Mouse (Mus musculus) kidney, postnatal 0 days (tissue): ENCODE measurements around the gene Tbc1d30. TPM values are rescaled to one million over a fixed set of nuclear protein-coding genes. Genes with fewer than 3 reads are reported as not detected.
A peak's percentile ranks its signal among the peaks of the same experiment; 100 is the strongest.

Source experiments
- ATAC-seq: fragments of 200-750 bp; cut with Nextera tagmentation; replicated peaks from 2 replicates; pipeline ENCODE4 v1.8.0; 2017; ENCODE audit warnings: low read depth, moderate number of reproducible peaks, moderate TSS enrichment, moderate library complexity; ENCODE audit not compliant: low FRiP score
- DNase-seq: peaks from one replicate; pipeline ENCODE4 v3.0.0-alpha.2; 2016; ENCODE audit warnings: low spot score
- H3K27ac ChIP-seq: fragments of 300-500 bp; sonication (generic); 2 replicates; pipeline ENCODE4 v1.5.1; 2014; ENCODE audit warnings: mild to moderate bottlenecking
- H3K27me3 ChIP-seq: fragments of 300-500 bp; sonication (generic); 2 replicates; pipeline ENCODE4 v1.6.1; 2014; ENCODE audit warnings: low read length, mixed read lengths; ENCODE audit not compliant: insufficient read depth
- H3K36me3 ChIP-seq: fragments of 300-500 bp; sonication (generic); 2 replicates; pipeline ENCODE4 v1.6.1; 2014; ENCODE audit warnings: low read length, mixed read lengths; ENCODE audit not compliant: insufficient read depth
- H3K4me1 ChIP-seq: fragments of 300-500 bp; sonication (generic); replicated peaks from 2 replicates; pipeline ENCODE4 v1.6.1; 2014; ENCODE audit warnings: antibody characterized with exemption, low read length, mixed read lengths; ENCODE audit not compliant: insufficient read depth
- H3K4me2 ChIP-seq: fragments of 300-500 bp; sonication (generic); 2 replicates; pipeline ENCODE4 v1.6.1; 2014; ENCODE audit warnings: mild to moderate bottlenecking, low read length, moderate library complexity, mixed read lengths
- H3K4me3 ChIP-seq: fragments of 300-500 bp; sonication (generic); replicated peaks from 2 replicates; pipeline ENCODE4 v1.5.1; 2014; ENCODE audit warnings: low read depth, low read length
- H3K9ac ChIP-seq: fragments of 300-500 bp; sonication (generic); 2 replicates; pipeline ENCODE4 v1.6.1; 2014; ENCODE audit warnings: low read depth, low read length
- H3K9me3 ChIP-seq: fragments of 300-500 bp; sonication (generic); replicated peaks from 2 replicates; pipeline ENCODE4 v1.6.1; 2016; ENCODE audit warnings: low read length, inconsistent platforms, mixed read lengths
- CTCF ChIP-seq: IDR thresholded peaks from 2 replicates; pipeline ENCODE4 v1.5.1; 2016; ENCODE audit warnings: antibody characterized with exemption, low read depth, mild to moderate bottlenecking, moderate library complexity
- WGBS: fragments of 180-500 bp; shearing (Covaris S2); extraction: QIAGEN DNeasy Blood & Tissue Kit; methylation state at CpG from one replicate; pipeline ENCODE4 v1.1.7; 2014; 5-methylcytosine and 5-hydroxymethylcytosine counted together
- polyA plus RNA-seq: library from polyadenylated mRNA; unstranded; fragments of >200 nt; fragmentation: Nextera tagmentation; extraction: Ambion mirVana; gene quantifications from 2 replicates; pipeline ENCODE4 v1.2.1, GENCODE M21; 2015

Gene Tbc1d30
- polyA plus RNA-seq, 1 experiment from 2014 or later, result 0.53 TPM

- Histone ChIP-seq H3K4me2 (no peak overlapping the region), H3K9me3 (no peaks in the 10 kb centered on the region), H3K36me3 (peaks cover 10% of the 10 kb centered on the region), H3K4me1 (peaks cover 14% of the 10 kb centered on the region), H3K9ac (no peak overlapping the region), H3K27me3 (no peaks in the 10 kb centered on the region), H3K4me3 (no peak overlapping the region), H3K27ac (no peak overlapping the region)
- WGBS, result 82% methylated on average over 18 of the region's 18 CpGs
- ATAC-seq, result no peak
- DNase-seq, result no peak
- TF ChIP-seq CTCF, result no peak
Measured at GRCm38 (mm10) chr10:121368783-121369465, 17.8 kb upstream of the Tbc1d30 start.

GRCm38 (mm10) chr10:121367780-121368179 lies 16.7 kb upstream of the Tbc1d30 start:
- H3K4me2 ChIP-seq, result no peak overlapping the region
- no peaks in the 10 kb centered on the region for H3K27me3 ChIP-seq
- no peaks in the 10 kb centered on the region for H3K9me3 ChIP-seq
- 83% methylated on average over 9 of the region's 9 CpGs for WGBS
- TF ChIP-seq CTCF, result no peak
- H3K4me3 ChIP-seq, result no peak overlapping the region
- no peak overlapping the region for H3K27ac ChIP-seq
- H3K4me1 ChIP-seq, result peaks cover 14% of the 10 kb centered on the region
- no peak overlapping the region for H3K9ac ChIP-seq
- peaks cover 4% of the 10 kb centered on the region; the same call in 1 of the 2 replicates for H3K36me3 ChIP-seq
- no peak for DNase-seq
- ATAC-seq, result no peak

GRCm38 (mm10) chr10:121367271-121367670 lies 16.2 kb upstream of the Tbc1d30 start:
- WGBS, result 75% methylated on average over 13 of the region's 13 CpGs
- Histone ChIP-seq H3K9me3 (no peaks in the 10 kb centered on the region), H3K36me3 (peaks cover 4% of the 10 kb centered on the region; the same call in 1 of the 2 replicates), H3K4me3 (no peak overlapping the region), H3K9ac (no peak overlapping the region), H3K27me3 (no peaks in the 10 kb centered on the region), H3K4me1 (peaks cover 14% of the 10 kb centered on the region), H3K27ac (no peak overlapping the region), H3K4me2 (no peak overlapping the region)
- ATAC-seq (no peak), DNase-seq (no peak)
- no peak for TF ChIP-seq CTCF

- 0 out of 2 replicates have a peak overlapping the region, but pooled peaks have one; percentile 85 for H3K27ac ChIP-seq
- no peaks in the 10 kb centered on the region for H3K9me3 ChIP-seq
- H3K36me3 ChIP-seq, result no peaks in the 10 kb centered on the region
- H3K4me3 ChIP-seq, result peak overlapping the region; percentile 89
- ATAC-seq (no peak), DNase-seq (peak; percentile 58)
- no peaks in the 10 kb centered on the region for H3K27me3 ChIP-seq
- peaks cover 14% of the 10 kb centered on the region for H3K4me1 ChIP-seq
- H3K4me2 ChIP-seq, result peak overlapping the region; percentile 98
- TF ChIP-seq CTCF, result no peak
- H3K9ac ChIP-seq, result peak overlapping the region; percentile 88; the same call in 1 of the 2 replicates
- 4% methylated on average over 9 of the region's 9 CpGs for WGBS
Measured at GRCm38 (mm10) chr10:121365781-121366272, 14.7 kb upstream of the Tbc1d30 start.

- peak; percentile 99 for ATAC-seq
- Histone ChIP-seq H3K4me1 (peaks cover 14% of the 10 kb centered on the region), H3K4me2 (peak within 1 kb of the TSS; percentile 98), H3K9me3 (no peaks in the 10 kb centered on the region), H3K27ac (peak within 1 kb of the TSS; percentile 85), H3K27me3 (no peaks in the 10 kb centered on the region), H3K4me3 (peak within 1 kb of the TSS; percentile 89), H3K36me3 (no peaks in the 10 kb centered on the region), H3K9ac (peak within 1 kb of the TSS; percentile 88)
- TF ChIP-seq CTCF, result no peak
- under 1% methylated on average over 64 of the region's 72 CpGs for WGBS
- peak; percentile 94 for DNase-seq
Measured at GRCm38 (mm10) chr10:121364801-121365564, 13.9 kb upstream of the Tbc1d30 start, which contains the start of gene Gns. Gene Gns, plus strand, starts transcription at chr10:121365090.

- whole genome bisulfite sequencing, result 26% methylated on average over 15 of the region's 15 CpGs
- DNase-seq (no peak), ATAC-seq (no peak)
- TF ChIP-seq CTCF, result no peak
- peak overlapping the region; percentile 85; the same call in 1 of the 2 replicates for H3K27ac ChIP-seq
- H3K36me3 ChIP-seq, result no peaks in the 10 kb centered on the region
- peaks cover 14% of the 10 kb centered on the region for H3K4me1 ChIP-seq
- peak overlapping the region; percentile 89 for H3K4me3 ChIP-seq
- H3K4me2 ChIP-seq, result peak overlapping the region; percentile 98
- H3K9ac ChIP-seq, result peak overlapping the region; percentile 31; the same call in 1 of the 2 replicates
- no peaks in the 10 kb centered on the region for H3K9me3 ChIP-seq
- no peaks in the 10 kb centered on the region for H3K27me3 ChIP-seq
Measured at GRCm38 (mm10) chr10:121364306-121364705, 13.2 kb upstream of the Tbc1d30 start.
